Mouse (Mus musculus) Patski (cell line): ENCODE measurements around the gene Gm13287. TPM values are rescaled to one million over a fixed set of nuclear protein-coding genes. Genes with fewer than 3 reads are reported as not detected.

Source experiments
- ATAC-seq: fragments of 100-300 bp; one replicate; pipeline ENCODE4 v1.8.0; 2021
- CTCF ChIA-PET: fragments of 350-600 bp; sonication (Branson Sonifier 250); formaldehyde crosslinking; loops from one replicate; lab custom pipeline; 2022; ENCODE audit warnings: inconsistent platforms; lab: Charles Lee
- POLR2A ChIA-PET: fragments of 350-600 bp; sonication (Branson Sonifier 250); formaldehyde crosslinking; loops from one replicate; lab custom pipeline; 2022; ENCODE audit warnings: antibody characterized with exemption, inconsistent platforms; lab: Charles Lee
- DNase-seq: peaks from one replicate; pipeline ENCODE4 v3.0.0-alpha.2; 2011; ENCODE audit warnings: low read depth, low spot score
- H3K27me3 ChIP-seq: fragments of 371-371 bp; one replicate; pipeline ENCODE4 v1.5.1; 2021
- CTCF ChIP-seq: fragments of 100-300 bp; IDR thresholded peaks from one replicate; pipeline ENCODE4 v1.5.1; 2021
- in situ Hi-C: fragments of 300-500 bp; cut with MboI; formaldehyde crosslinking; loops from 3 replicates; pipeline ENCODE4 v1.11.1; 2018; ENCODE audit warnings: low pct_unique_long_range_greater_than_20kb, mixed read lengths
- polyA plus RNA-seq: library from polyadenylated mRNA; unstranded; gene quantifications from one replicate; pipeline ENCODE4 v1.2.3, GENCODE M21; 2021

Gm13287 gene
- polyA plus RNA-seq, 1 experiment from 2014 or later = 2.1 TPM

- POLR2A ChIA-PET = no interaction called here
- H3K27me3 ChIP-seq = peaks cover 5% of the 10 kb centered on the region
- CTCF ChIA-PET = interaction anchor here (1.3 kb wide), 1 partner anchor 11 kb away, joined by 4 read pairs; no protein-coding TSS in a partner anchor
- DNase-seq (no peak), ATAC-seq (no peak)
- in situ Hi-C loops = loop anchor here (25.0 kb wide), 5 partner anchors 87 to 1737 kb away; partner anchors contain the start of genes Dmrta1, Gm13271, Gm13283 and Gm13290
- no peak for TF ChIP-seq CTCF
These were observed 46.6 kb downstream of the Gm13287 start, which contains the start of gene Ifna1 for GRCm38 (mm10) chr4:88849698-88850097. Gene Ifna1 (plus strand): TSS chr4:88850087.

- ATAC-seq = no peak
- peaks cover 4% of the 10 kb centered on the region for H3K27me3 ChIP-seq
- DNase-seq = no peak
- ChIA-PET CTCF (interaction anchor here (2.1 kb wide), 1 partner anchor 20 kb away, joined by 13 read pairs; no protein-coding TSS in a partner anchor), POLR2A (no interaction called here)
- in situ Hi-C loops = loop anchor here (25.0 kb wide), 1 partner anchor 89 kb away; the partner anchor contains the start of genes Gm13271, Gm13283 and Gm13290
- TF ChIP-seq CTCF = no peak
These were observed 48.1 kb downstream of the Gm13287 start for GRCm38 (mm10) chr4:88851026-88851763.

Other genes with a start within 250 kb of the Gm13287 start
- not detected for gene Ifna15, start 245.0 kb upstream of the Gm13287 start, polyA plus RNA-seq
- not detected for gene Ifna14, start 231.5 kb upstream of the Gm13287 start, polyA plus RNA-seq
- not detected for gene Ifna9, start 210.9 kb upstream of the Gm13287 start, polyA plus RNA-seq
- gene Ifna12, start 199.9 kb upstream of the Gm13287 start, polyA plus RNA-seq = not detected
- gene C87499, start 168.8 kb upstream of the Gm13287 start, polyA plus RNA-seq = not detected
- gene Ifna13, start 158.8 kb upstream of the Gm13287 start, polyA plus RNA-seq = not detected
- gene Ifna16, start 126.3 kb upstream of the Gm13287 start, polyA plus RNA-seq = not detected
- gene Ifna2, start 119.3 kb upstream of the Gm13287 start, polyA plus RNA-seq = not detected
- gene Ifnab, start 111.9 kb upstream of the Gm13287 start, polyA plus RNA-seq = not detected
- 1.3 TPM for gene Gm26566, start 81.4 kb upstream of the Gm13287 start, polyA plus RNA-seq
- 18.2 TPM for gene Klhl9, start 80.8 kb upstream of the Gm13287 start, polyA plus RNA-seq
- not detected for gene Gm13271, start 48.4 kb upstream of the Gm13287 start, polyA plus RNA-seq
- gene Gm13283, start 43.1 kb upstream of the Gm13287 start, polyA plus RNA-seq = not detected
- gene Gm13290, start 29.4 kb upstream of the Gm13287 start, polyA plus RNA-seq = 2.7 TPM
- not detected for gene Gm13289, start 26.3 kb upstream of the Gm13287 start, polyA plus RNA-seq
- gene Gm13272, start 23.4 kb upstream of the Gm13287 start, polyA plus RNA-seq = not detected
- gene Ifnz, start 21.1 kb upstream of the Gm13287 start, polyA plus RNA-seq = not detected
- gene Gm13276, start 17.5 kb upstream of the Gm13287 start, polyA plus RNA-seq = 2.4 TPM
- gene Gm13277, start 14.6 kb upstream of the Gm13287 start, polyA plus RNA-seq = not detected
- not detected for gene Gm13278, start 11.7 kb upstream of the Gm13287 start, polyA plus RNA-seq
- not detected for gene Gm13275, start 8.8 kb upstream of the Gm13287 start, polyA plus RNA-seq
- not detected for gene Gm13279, start 5.9 kb upstream of the Gm13287 start, polyA plus RNA-seq
- 1.1 TPM for gene Gm13285, start 3.6 kb upstream of the Gm13287 start, polyA plus RNA-seq
- gene Gm13288, start 2.3 kb downstream of the Gm13287 start, polyA plus RNA-seq = 0.22 TPM
- gene Ifna7, start 13.0 kb downstream of the Gm13287 start, polyA plus RNA-seq = not detected
- gene Ifna11, start 16.7 kb downstream of the Gm13287 start, polyA plus RNA-seq = not detected
- gene Ifna6, start 24.2 kb downstream of the Gm13287 start, polyA plus RNA-seq = not detected
- gene Ifna5, start 32.3 kb downstream of the Gm13287 start, polyA plus RNA-seq = not detected
- not detected for gene Ifna4, start 38.6 kb downstream of the Gm13287 start, polyA plus RNA-seq
- not detected for gene Ifna1, start 46.8 kb downstream of the Gm13287 start, polyA plus RNA-seq
- 0.15 TPM for gene Ifne, start 76.9 kb downstream of the Gm13287 start, polyA plus RNA-seq